Mouse (Mus musculus) CH12.LX (cell line): ENCODE data around the gene Kndc1. TPM values are rescaled to one million over a fixed set of nuclear protein-coding genes. Genes with fewer than 3 reads are reported as not detected.

Experiments used
- DNase-seq: peaks from one replicate; pipeline ENCODE4 v3.0.0-alpha.2; 2013; ENCODE audit errors: extremely low read depth
- H3K27ac ChIP-seq: 2 replicates; pipeline ENCODE4 v1.5.1; 2012; ENCODE audit warnings: low read depth, mild to moderate bottlenecking, control low read depth, moderate library complexity; ENCODE audit not compliant: insufficient read depth
- H3K27me3 ChIP-seq: replicated peaks from 2 replicates; pipeline ENCODE3; 2012; ENCODE audit warnings: inconsistent platforms
- H3K36me3 ChIP-seq, 2 experiments: replicated peaks in 1 of 2; 2 replicates each; pipeline versions ENCODE3 to v1.6.1; 2012; ENCODE audit warnings: inconsistent platforms in 1 of 2, low read length in 1 of 2, mild to moderate bottlenecking in 1 of 2, mixed read lengths in 1 of 2, moderate library complexity in 1 of 2; ENCODE audit not compliant: control insufficient read depth in 1 of 2, insufficient read depth in 1 of 2
- H3K4me1 ChIP-seq, 2 experiments: 2 replicates each; pipeline ENCODE4 v1.6.1; 2012; ENCODE audit warnings: inconsistent platforms in 1 of 2, moderate library complexity in 1 of 2; ENCODE audit not compliant: insufficient read depth in 2 of 2, control insufficient read depth in 1 of 2
- H3K4me2 ChIP-seq: 2 replicates; pipeline ENCODE4 v1.6.1; 2012; ENCODE audit warnings: low read depth, mild to moderate bottlenecking, control low read depth; ENCODE audit not compliant: poor library complexity, insufficient read depth, severe bottlenecking
- H3K4me3 ChIP-seq, 3 experiments: fragments of 150-350 bp in 1 of 3; sonication (generic) in 1 of 3; replicated peaks in 1 of 3; 2 replicates each; pipeline versions ENCODE3 to v1.5.1; 2011 to 2012; ENCODE audit warnings: low read depth in 2 of 3, low read length in 2 of 3, mild to moderate bottlenecking in 2 of 3, moderate library complexity in 2 of 3, control low read depth in 1 of 3, improper control_type of control experiment in 1 of 3, inconsistent platforms in 1 of 3, mixed read lengths in 1 of 3; ENCODE audit not compliant: poor library complexity in 1 of 3
- H3K79me2 ChIP-seq: replicated peaks from 2 replicates; pipeline ENCODE4 v1.6.1; 2012; ENCODE audit warnings: mild to moderate bottlenecking, moderate library complexity; ENCODE audit not compliant: control insufficient read depth, poor library complexity, insufficient read depth, severe bottlenecking; ENCODE audit errors: extremely low read depth
- H3K9ac ChIP-seq: 2 replicates; pipeline ENCODE4 v1.6.1; 2012; ENCODE audit warnings: low read depth, mild to moderate bottlenecking, control low read depth, moderate library complexity; ENCODE audit not compliant: insufficient read depth
- H3K9me3 ChIP-seq: replicated peaks from 2 replicates; pipeline ENCODE3; 2012; ENCODE audit warnings: low read length, inconsistent platforms, mixed read lengths
- BHLHE40 ChIP-seq: IDR thresholded peaks from 2 replicates; pipeline ENCODE4 v1.6.1; 2011; ENCODE audit warnings: mild to moderate bottlenecking, low read depth, low read length, improper control_type of control experiment
- CHD2 ChIP-seq: IDR thresholded peaks from 2 replicates; pipeline ENCODE4 v1.6.1; 2011; ENCODE audit warnings: low read length, improper control_type of control experiment
- ELF1 ChIP-seq: IDR thresholded peaks from 2 replicates; pipeline ENCODE4 v1.6.1; 2014; ENCODE audit warnings: low read depth, mild to moderate bottlenecking, inconsistent platforms, low read length, improper control_type of control experiment
- HCFC1 ChIP-seq: IDR thresholded peaks from 2 replicates; pipeline ENCODE4 v1.6.1; 2012; ENCODE audit warnings: low read depth, mild to moderate bottlenecking, inconsistent platforms, low read length, improper control_type of control experiment
- KAT2A ChIP-seq: IDR thresholded peaks from 2 replicates; pipeline ENCODE4 v1.6.1; 2012; ENCODE audit warnings: low read length, improper control_type of control experiment, inconsistent platforms; ENCODE audit not compliant: insufficient replicate concordance
- MAFK ChIP-seq: IDR thresholded peaks from 2 replicates; pipeline ENCODE4 v1.6.1; 2011; ENCODE audit warnings: low read length, improper control_type of control experiment; ENCODE audit not compliant: insufficient replicate concordance
- MYC ChIP-seq: IDR thresholded peaks from 2 replicates; pipeline ENCODE4 v1.6.1; 2011; ENCODE audit warnings: low read depth, mild to moderate bottlenecking, improper control_type of control experiment, low read length
- NRF1 ChIP-seq: IDR thresholded peaks from 2 replicates; pipeline ENCODE4 v1.6.1; 2014; ENCODE audit warnings: low read depth, mild to moderate bottlenecking, inconsistent platforms, low read length, improper control_type of control experiment, moderate library complexity
- POLR2A ChIP-seq: IDR thresholded peaks from 2 replicates; pipeline ENCODE4 v1.6.1; 2011; ENCODE audit warnings: low read depth, mild to moderate bottlenecking, improper control_type of control experiment, low read length
- RAD21 ChIP-seq: IDR thresholded peaks from 2 replicates; pipeline ENCODE4 v1.6.1; 2011; ENCODE audit warnings: low read depth, mild to moderate bottlenecking, low read length, improper control_type of control experiment, moderate library complexity
- SMC3 ChIP-seq: IDR thresholded peaks from 2 replicates; pipeline ENCODE4 v1.6.1; 2011; ENCODE audit warnings: low read depth, low read length, improper control_type of control experiment
- TCF12 ChIP-seq: IDR thresholded peaks from 2 replicates; pipeline ENCODE4 v1.6.1; 2014; ENCODE audit warnings: low read depth, mild to moderate bottlenecking, inconsistent platforms, low read length, improper control_type of control experiment
- UBTF ChIP-seq: IDR thresholded peaks from 2 replicates; pipeline ENCODE4 v1.6.1; 2012; ENCODE audit warnings: low read depth, mild to moderate bottlenecking, inconsistent platforms, low read length, improper control_type of control experiment, moderate library complexity
- USF1 ChIP-seq: IDR thresholded peaks from 2 replicates; pipeline ENCODE4 v1.6.1; 2014; ENCODE audit warnings: low read depth, mild to moderate bottlenecking, inconsistent platforms, low read length, improper control_type of control experiment
- ZC3H11A ChIP-seq: IDR thresholded peaks from 2 replicates; pipeline ENCODE4 v1.6.1; 2012; ENCODE audit warnings: low read depth, mild to moderate bottlenecking, inconsistent platforms, low read length, improper control_type of control experiment
- ZKSCAN1 ChIP-seq: IDR thresholded peaks from 2 replicates; pipeline ENCODE4 v1.6.1; 2012; ENCODE audit warnings: low read depth, inconsistent platforms, low read length, improper control_type of control experiment, borderline replicate concordance
- ZMIZ1 ChIP-seq: IDR thresholded peaks from 2 replicates; pipeline ENCODE4 v1.6.1; 2012; ENCODE audit warnings: low read depth, mild to moderate bottlenecking, inconsistent platforms, low read length, improper control_type of control experiment
- dilution Hi-C: fragments of 300-500 bp; cut with MboI; formaldehyde crosslinking; loops from 2 replicates; pipeline ENCODE4 v1.14.3; 2020; ENCODE audit warnings: low sequenced_read_pairs; ENCODE audit not compliant: extremely low pct_unique_long_range_greater_than_20kb, extremely low pct_ligation_motif_present
- in situ Hi-C: fragments of 300-500 bp; cut with MboI; formaldehyde crosslinking; loops from 3 replicates; pipeline ENCODE4 v1.14.3; 2019; ENCODE audit warnings: low sequenced_read_pairs, low pct_ligation_motif_present, low pct_unique_long_range_greater_than_20kb, mixed read lengths
- polyA plus RNA-seq: library from polyadenylated mRNA; unstranded; fragments of >175 nt; gene quantifications from 2 replicates; pipeline ENCODE4 v1.2.1, GENCODE M21; 2012; ENCODE audit warnings: low read depth; ENCODE audit not compliant: insufficient read length
- total RNA-seq, 2 experiments: library from RNA; depleted of rRNA; stranded (reverse); fragments of 300-350 nt in 1 of 2; fragments of >200 nt in 1 of 2; gene quantifications; 2 replicates each; pipeline ENCODE4 v1.2.3; 2012 to 2014

Gene Kndc1
- total and polyA plus RNA-seq, 3 experiments = 2.3 to 5.0 (median 4.0) TPM

- Histone ChIP-seq H3K4me1 (peaks cover 5 to 52% of the 10 kb centered on the region in 2 experiments), H3K9me3 (peaks cover 17% of the 10 kb centered on the region), H3K27ac (no peak overlapping the region), H3K79me2 (no peaks in the 10 kb centered on the region), H3K4me2 (no peak overlapping the region), H3K27me3 (no peaks in the 10 kb centered on the region), H3K9ac (no peak overlapping the region), H3K36me3 (peaks cover 0 to 28% of the 10 kb centered on the region in 2 experiments), H3K4me3 (no peak overlapping the region)
- in situ Hi-C loops = no loop called here
- TF ChIP-seq ZKSCAN1 = no peak
- no peak for TF ChIP-seq MAFK
- dilution Hi-C loops = no loop called here
- no peak for DNase-seq
Observed at GRCm38 (mm10) chr7:139944291-139945240, 50.1 kb downstream of the Kndc1 start.

- Histone ChIP-seq H3K4me3 (no peak overlapping the region), H3K27ac (no peak overlapping the region), H3K79me2 (no peaks in the 10 kb centered on the region), H3K9me3 (peaks cover 17% of the 10 kb centered on the region), H3K27me3 (no peaks in the 10 kb centered on the region), H3K4me2 (no peak overlapping the region), H3K36me3 (peaks cover 0 to 24% of the 10 kb centered on the region in 2 experiments), H3K4me1 (peaks cover 3 to 43% of the 10 kb centered on the region in 2 experiments), H3K9ac (no peak overlapping the region)
- dilution Hi-C loops (no loop called here), in situ Hi-C loops (no loop called here)
- TF ChIP-seq BHLHE40 = no peak
- no peak for TF ChIP-seq UBTF
- no peak for TF ChIP-seq TCF12
- TF ChIP-seq KAT2A = no peak
- TF ChIP-seq MAFK = no peak
- no peak for TF ChIP-seq NRF1
- no peak for TF ChIP-seq USF1
- TF ChIP-seq ZC3H11A = no peak
- TF ChIP-seq POLR2A = no peak
- no peak for TF ChIP-seq ZMIZ1
- TF ChIP-seq HCFC1 = no peak
- TF ChIP-seq SMC3 = no peak
- TF ChIP-seq RAD21 = no peak
- no peak for TF ChIP-seq ELF1
- TF ChIP-seq ZKSCAN1 = no peak
- no peak for TF ChIP-seq CHD2
- no peak for TF ChIP-seq MYC
- DNase-seq = no peak
Observed at GRCm38 (mm10) chr7:139945516-139945915, 51.0 kb downstream of the Kndc1 start.
